Mouse (Mus musculus) liver, embryonic 13.5 days (tissue): ENCODE measurements around the gene Uck1. TPM values are rescaled to one million over a fixed set of nuclear protein-coding genes. Genes with fewer than 3 reads are reported as not detected.

Experiments used
- ATAC-seq: fragments of 200-750 bp; cut with Nextera tagmentation; 2 replicates; pipeline ENCODE4 v1.8.0; 2017; ENCODE audit warnings: low read depth, mild to moderate bottlenecking, moderate number of reproducible peaks, moderate library complexity
- DNase-seq: peaks from one replicate; pipeline ENCODE4 v3.0.0; 2022
- H3K27ac ChIP-seq: fragments of 300-500 bp; sonication (generic); 2 replicates; pipeline ENCODE4 v1.5.1; 2015; ENCODE audit warnings: moderate library complexity, mild to moderate bottlenecking, inconsistent platforms
- H3K27me3 ChIP-seq: fragments of 300-500 bp; sonication (generic); 2 replicates; pipeline ENCODE4 v1.6.1; 2015; ENCODE audit warnings: mild to moderate bottlenecking, inconsistent platforms
- H3K36me3 ChIP-seq: fragments of 300-500 bp; sonication (generic); 2 replicates; pipeline ENCODE4 v1.6.1; 2015; ENCODE audit warnings: mild to moderate bottlenecking, inconsistent platforms
- H3K4me1 ChIP-seq: fragments of 300-500 bp; sonication (generic); replicated peaks from 2 replicates; pipeline ENCODE4 v1.6.1; 2015; ENCODE audit warnings: inconsistent platforms
- H3K4me2 ChIP-seq: fragments of 300-500 bp; sonication (generic); 2 replicates; pipeline ENCODE4 v1.6.1; 2015; ENCODE audit warnings: inconsistent platforms, mild to moderate bottlenecking, moderate library complexity
- H3K4me3 ChIP-seq: fragments of 300-500 bp; sonication (generic); replicated peaks from 2 replicates; pipeline ENCODE4 v1.5.1; 2015; ENCODE audit warnings: mild to moderate bottlenecking, inconsistent platforms
- H3K9ac ChIP-seq: fragments of 300-500 bp; sonication (generic); 2 replicates; pipeline ENCODE4 v1.6.1; 2015; ENCODE audit warnings: mild to moderate bottlenecking, inconsistent platforms
- H3K9me3 ChIP-seq: fragments of 300-500 bp; sonication (generic); replicated peaks from 2 replicates; pipeline ENCODE4 v1.6.1; 2016; ENCODE audit warnings: inconsistent platforms
- WGBS: fragments of 180-500 bp; shearing (Covaris S2); methylation state at CpG from one replicate; pipeline ENCODE4 v1.1.7; 2015; ENCODE audit not compliant: insufficient replicate concordance; 5-methylcytosine and 5-hydroxymethylcytosine counted together
- polyA plus RNA-seq: library from polyadenylated mRNA; unstranded; fragments of >200 nt; fragmentation: Nextera tagmentation; extraction: Ambion mirVana; gene quantifications from 2 replicates; pipeline ENCODE4 v1.2.1, GENCODE M21; 2015

Uck1 gene
- polyA plus RNA-seq, 1 experiment from 2014 or later, result 30.1 TPM

DNA sequence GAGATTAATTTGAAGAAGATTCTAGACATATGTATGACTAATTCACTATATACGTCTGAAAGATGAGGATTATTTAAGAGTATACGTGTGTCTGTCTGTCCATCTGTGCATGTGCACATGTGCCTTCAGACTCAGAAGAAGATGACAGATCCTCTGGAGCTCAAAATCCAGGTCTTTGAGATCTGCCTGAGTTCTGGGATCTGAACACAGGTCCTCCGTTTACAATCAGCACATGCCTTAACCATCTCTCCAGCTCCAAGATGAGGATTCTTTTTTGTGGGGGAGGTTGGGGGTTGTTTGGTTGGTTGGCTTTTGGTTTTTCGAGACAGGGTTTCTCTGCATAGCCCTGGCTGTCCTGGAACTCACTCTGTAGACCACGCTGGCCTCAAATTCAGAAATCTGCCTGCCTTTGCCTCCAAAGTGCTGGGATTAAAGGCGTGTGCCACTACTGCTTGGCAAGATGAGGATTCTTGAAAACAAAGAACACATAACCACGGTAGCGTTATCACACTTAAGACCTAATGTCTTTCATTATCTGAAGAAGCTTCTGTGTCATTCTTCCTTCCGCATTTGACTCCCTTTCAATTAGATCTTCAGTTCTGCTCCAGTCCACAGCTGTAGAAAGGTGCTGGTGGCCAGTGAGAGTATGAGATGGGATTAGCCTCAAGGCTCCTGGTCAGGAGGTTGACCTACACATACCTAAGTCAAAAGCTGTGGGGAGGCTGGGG lies 21.1 kb downstream of the Uck1 start:
- H3K4me1 ChIP-seq, result peaks cover 36% of the 10 kb centered on the region
- 67% methylated on average over 9 of the region's 9 CpGs for WGBS
- no peaks in the 10 kb centered on the region for H3K9me3 ChIP-seq
- no peak overlapping the region for H3K4me3 ChIP-seq
- no peak overlapping the region for H3K4me2 ChIP-seq
- H3K36me3 ChIP-seq, result peaks cover 49% of the 10 kb centered on the region
- no peak overlapping the region for H3K27ac ChIP-seq
- no peak overlapping the region; the same call in 1 of the 2 replicates for H3K9ac ChIP-seq
- DNase-seq, result no peak
- no peaks in the 10 kb centered on the region for H3K27me3 ChIP-seq
- no peak for ATAC-seq

- H3K9ac ChIP-seq, result peak overlapping the region; percentile 77
Measured at GRCm38 (mm10) chr2:32237571-32237970, 22.4 kb downstream of the Uck1 start.

GRCm38 (mm10) chr2:32236760-32237487 lies 23.0 kb downstream of the Uck1 start:
- Histone ChIP-seq H3K9me3 (no peaks in the 10 kb centered on the region), H3K36me3 (peaks cover 55% of the 10 kb centered on the region), H3K27me3 (no peaks in the 10 kb centered on the region), H3K4me3 (peak overlapping the region; percentile 78), H3K4me1 (peaks cover 36% of the 10 kb centered on the region), H3K27ac (peak overlapping the region; percentile 80), H3K9ac (peak overlapping the region; percentile 77), H3K4me2 (peak overlapping the region; percentile 90)
- ATAC-seq (peak; percentile 43), DNase-seq (peak; percentile 38)
- WGBS, result 0% methylated on average over 20 of the region's 20 CpGs

More at GRCm38 (mm10) chr2:32237571-32237970, 22.4 kb downstream of the Uck1 start:
- ATAC-seq, result no peak
- H3K36me3 ChIP-seq, result peaks cover 52% of the 10 kb centered on the region
- H3K4me3 ChIP-seq, result peak overlapping the region; percentile 78
- H3K4me1 ChIP-seq, result peaks cover 36% of the 10 kb centered on the region
- no peak for DNase-seq
- WGBS, result 37% methylated on average over 4 of the region's 4 CpGs
- H3K9me3 ChIP-seq, result no peaks in the 10 kb centered on the region
- peak overlapping the region; percentile 90 for H3K4me2 ChIP-seq
- H3K27me3 ChIP-seq, result no peaks in the 10 kb centered on the region
- H3K27ac ChIP-seq, result peak overlapping the region; percentile 80

DNA sequence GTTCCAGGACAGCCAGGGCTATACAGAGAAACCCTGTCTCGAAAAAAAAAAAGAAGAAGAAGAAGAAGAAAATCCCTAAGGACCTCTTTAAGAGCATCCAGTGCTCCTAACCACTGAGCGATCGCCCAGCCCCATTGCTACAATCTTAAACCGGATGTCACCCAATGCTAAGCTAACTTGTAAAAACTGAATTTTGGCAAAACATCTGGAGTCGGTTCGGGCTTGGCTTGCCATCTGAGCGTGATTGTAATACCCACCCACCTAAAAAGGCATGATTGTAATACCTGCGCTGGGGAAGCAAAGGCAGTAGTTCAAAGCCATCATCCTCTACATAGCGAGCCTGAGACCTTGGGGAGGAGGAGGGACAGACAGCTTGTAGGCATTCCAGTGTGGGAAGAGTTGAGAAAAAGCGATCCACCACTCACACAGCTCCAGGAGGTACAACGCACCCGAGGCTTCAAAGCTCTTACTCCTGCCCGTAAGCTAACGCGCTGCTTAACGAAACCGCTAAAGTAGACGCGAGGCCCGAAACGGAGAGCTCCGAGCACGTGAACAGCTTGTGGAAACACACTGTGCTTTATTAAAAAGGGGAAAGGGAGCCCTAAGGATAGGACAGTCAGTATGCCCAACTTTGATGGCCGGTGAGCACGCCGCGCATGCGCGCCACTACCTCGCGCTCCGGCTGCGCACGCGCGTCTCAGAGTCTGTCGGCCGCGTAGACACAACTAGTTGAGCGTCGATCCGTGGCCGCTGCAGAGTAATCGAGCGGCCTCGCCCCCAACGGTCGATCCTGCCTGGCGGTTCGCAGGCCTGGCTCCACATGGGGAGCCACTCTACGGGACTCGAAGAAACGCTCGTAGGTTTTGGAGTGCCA lies 23.8 kb downstream of the Uck1 start, which contains the start of gene Pomt1:
TSS of gene Pomt1 (plus strand) at position 705 of the 874 bp plus-strand sequence.
- ATAC-seq, result peak; percentile 88
- H3K27ac ChIP-seq, result peak within 1 kb of the TSS; percentile 88
- under 1% methylated on average over 54 of the region's 54 CpGs for WGBS
- H3K4me3 ChIP-seq, result peak within 1 kb of the TSS; percentile 78
- no peaks in the 10 kb centered on the region for H3K27me3 ChIP-seq
- peak within 1 kb of the TSS; percentile 77 for H3K9ac ChIP-seq
- H3K4me1 ChIP-seq, result peaks cover 36% of the 10 kb centered on the region
- H3K9me3 ChIP-seq, result no peaks in the 10 kb centered on the region
- peak; percentile 90 for DNase-seq
- H3K36me3 ChIP-seq, result peaks cover 55% of the 10 kb centered on the region
- H3K4me2 ChIP-seq, result peak within 1 kb of the TSS; percentile 90

GRCm38 (mm10) chr2:32235433-32235832 lies 24.5 kb downstream of the Uck1 start:
- 22% methylated on average over 7 of the region's 7 CpGs for WGBS
- peaks cover 36% of the 10 kb centered on the region for H3K4me1 ChIP-seq
- no peaks in the 10 kb centered on the region for H3K9me3 ChIP-seq
- peaks cover 57% of the 10 kb centered on the region for H3K36me3 ChIP-seq
- DNase-seq (no peak), ATAC-seq (no peak)
- H3K4me2 ChIP-seq, result peak overlapping the region; percentile 90
- peak overlapping the region; percentile 78 for H3K4me3 ChIP-seq
- H3K9ac ChIP-seq, result peak overlapping the region; percentile 77
- no peaks in the 10 kb centered on the region for H3K27me3 ChIP-seq
- H3K27ac ChIP-seq, result peak overlapping the region; percentile 88

- Histone ChIP-seq H3K36me3 (peaks cover 100% of the 10 kb centered on the region), H3K9ac (no peak overlapping the region), H3K9me3 (no peaks in the 10 kb centered on the region), H3K4me3 (no peak overlapping the region), H3K4me2 (no peak overlapping the region), H3K4me1 (no peaks in the 10 kb centered on the region), H3K27ac (no peak overlapping the region), H3K27me3 (no peaks in the 10 kb centered on the region)
- DNase-seq (no peak), ATAC-seq (no peak)
- WGBS, result 81% methylated on average over 10 of the region's 10 CpGs
Measured at GRCm38 (mm10) chr2:32222057-32222456, 37.9 kb downstream of the Uck1 start.

GRCm38 (mm10) chr2:32221577-32221976 lies 38.4 kb downstream of the Uck1 start:
- Histone ChIP-seq H3K4me3 (no peak overlapping the region), H3K36me3 (peaks cover 100% of the 10 kb centered on the region), H3K9ac (no peak overlapping the region), H3K9me3 (no peaks in the 10 kb centered on the region), H3K27me3 (no peaks in the 10 kb centered on the region), H3K4me1 (no peaks in the 10 kb centered on the region), H3K27ac (no peak overlapping the region), H3K4me2 (no peak overlapping the region)
- 77% methylated on average over 7 of the region's 7 CpGs for WGBS
- ATAC-seq (no peak), DNase-seq (no peak)

- Histone ChIP-seq H3K9ac (no peak overlapping the region), H3K27ac (no peak overlapping the region), H3K4me1 (no peaks in the 10 kb centered on the region), H3K27me3 (no peaks in the 10 kb centered on the region), H3K4me2 (no peak overlapping the region), H3K9me3 (no peaks in the 10 kb centered on the region), H3K36me3 (peaks cover 100% of the 10 kb centered on the region), H3K4me3 (no peak overlapping the region)
- 89% methylated on average over 10 of the region's 10 CpGs for WGBS
- ATAC-seq (no peak), DNase-seq (no peak)
Measured at GRCm38 (mm10) chr2:32220969-32221368, 39.0 kb downstream of the Uck1 start.

DNA sequence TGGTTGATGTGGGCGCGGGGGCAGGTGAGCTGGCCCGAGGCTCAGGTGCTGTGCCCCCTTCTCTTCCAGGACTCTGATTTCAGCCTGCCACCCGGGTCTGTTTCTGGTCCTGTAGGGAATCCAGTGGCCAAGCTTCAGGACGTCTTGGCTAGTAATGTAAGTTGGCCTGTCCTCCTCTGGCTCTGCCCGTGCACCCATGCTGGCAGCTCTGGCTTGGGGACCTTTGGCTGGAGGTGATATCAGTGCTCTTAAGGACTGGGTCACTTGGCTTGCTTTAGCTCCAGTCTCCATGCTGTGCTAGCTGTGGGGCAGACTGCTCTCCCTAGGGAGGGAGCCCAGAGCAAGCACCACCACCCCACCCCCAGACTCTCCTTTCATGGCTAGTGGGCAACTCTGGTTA lies 39.9 kb downstream of the Uck1 start:
- ATAC-seq, result no peak
- DNase-seq, result no peak
- no peaks in the 10 kb centered on the region for H3K27me3 ChIP-seq
- no peak overlapping the region for H3K27ac ChIP-seq
- no peak overlapping the region for H3K4me3 ChIP-seq
- no peak overlapping the region for H3K9ac ChIP-seq
- no peak overlapping the region for H3K4me2 ChIP-seq
- 86% methylated on average over 6 of the region's 6 CpGs for WGBS
- H3K36me3 ChIP-seq, result peaks cover 100% of the 10 kb centered on the region
- no peaks in the 10 kb centered on the region for H3K4me1 ChIP-seq
- H3K9me3 ChIP-seq, result no peaks in the 10 kb centered on the region

DNA sequence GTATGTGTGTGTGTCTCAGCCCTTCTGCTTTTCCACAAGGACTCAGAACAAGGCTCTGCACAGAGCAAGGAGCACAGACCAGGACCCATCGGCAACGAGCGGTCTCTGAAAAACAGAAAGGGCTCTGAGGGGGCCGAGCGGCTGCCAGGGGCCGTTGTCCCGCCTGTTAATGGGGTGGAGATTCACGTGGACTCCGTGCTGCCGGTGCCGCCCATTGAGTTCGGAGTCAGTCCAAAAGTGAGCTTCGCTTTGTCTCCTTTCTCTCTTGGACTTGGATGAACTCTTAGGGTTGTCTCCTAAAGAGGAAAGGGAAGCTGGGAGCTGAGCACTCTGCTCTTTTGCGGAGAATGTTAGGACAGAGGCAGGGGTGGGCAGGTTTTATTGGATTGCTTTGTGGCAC lies 40.5 kb downstream of the Uck1 start:
- no peak for ATAC-seq
- no peaks in the 10 kb centered on the region for H3K4me1 ChIP-seq
- no peak for DNase-seq

More for the DNA sequence above, 40.5 kb downstream of the Uck1 start:
- H3K4me3 ChIP-seq, result no peak overlapping the region
- peaks cover 100% of the 10 kb centered on the region for H3K36me3 ChIP-seq
- no peak overlapping the region for H3K27ac ChIP-seq
- 88% methylated on average over 14 of the region's 14 CpGs for WGBS
- no peak overlapping the region for H3K9ac ChIP-seq
- H3K27me3 ChIP-seq, result no peaks in the 10 kb centered on the region
- no peaks in the 10 kb centered on the region for H3K9me3 ChIP-seq
- no peak overlapping the region for H3K4me2 ChIP-seq
